In genomic region chr17:28517441-28517955, GRCm38 (mm10) we compare ENCODE assay signal across 8 mouse cellular contexts. TPM values are rescaled to one million over a fixed set of nuclear protein-coding genes. Genes with fewer than 3 reads are reported as not detected.
A peak's percentile ranks its signal among the peaks of the same experiment; 100 is the strongest.
DNase-seq lines count a peak whose midpoint lies in the region; ATAC-seq and TF ChIP-seq lines count a peak whose summit lies in the region.

Gene Fkbp5, minus strand, starts transcription at chr17:28517527.

- DNase-seq in kidney, adult 11 months, result peak; percentile 84
- no peak for DNase-seq in kidney, adult 18-20 months
- DNase-seq in embryo, embryonic 11.5 days (ENCODE audit: low read depth, low spot score), result peak; percentile 49
- peak; percentile 92 for DNase-seq in heart, adult 8-10 months (ENCODE audit: low spot score)
- peak; percentile 83 for DNase-seq in kidney, adult 8-10 months
- peak; percentile 29 for DNase-seq in liver

- peaks cover 21% of the 10 kb centered on the region for H3K27me3 ChIP-seq in midbrain, embryonic 15.5 days (replicated peaks)
- no peaks in the 10 kb centered on the region for H3K27me3 ChIP-seq in testis, adult 2 months (ENCODE audit: control insufficient read depth, insufficient read depth, low read length)

- no peaks in the 10 kb centered on the region for H3K9me3 ChIP-seq in midbrain, embryonic 15.5 days

- peak within 1 kb of the TSS; percentile 53 for H3K4me3 ChIP-seq in midbrain, embryonic 15.5 days
- peak within 1 kb of the TSS; percentile 42 for H3K4me3 ChIP-seq in testis, adult 2 months (ENCODE audit: control insufficient read depth, low read depth, low read length)

- H3K4me2 ChIP-seq in midbrain, embryonic 15.5 days, result peak within 1 kb of the TSS; percentile 98

- WGBS in midbrain, embryonic 15.5 days, result under 1% methylated on average over 16 of the region's 16 CpGs

- no peak for TF ChIP-seq POLR2A in testis, adult 2 months (IDR thresholded peaks at IDR 0.05; ENCODE audit: control insufficient read depth, low read depth, low read length)

- no peak for TF ChIP-seq CTCF in testis, adult 2 months (IDR thresholded peaks at IDR 0.05; ENCODE audit: control insufficient read depth, insufficient read depth, insufficient replicate concordance, low read depth, low read length)

- H3K36me3 ChIP-seq in midbrain, embryonic 15.5 days (replicated peaks), result no peaks in the 10 kb centered on the region
- no peaks in the 10 kb centered on the region for H3K36me3 ChIP-seq in testis, adult 2 months (ENCODE audit: control insufficient read depth, insufficient read depth, low read length)

- peak within 1 kb of the TSS; percentile 78 for H3K9ac ChIP-seq in midbrain, embryonic 15.5 days

- peaks cover 27% of the 10 kb centered on the region for H3K4me1 ChIP-seq in midbrain, embryonic 15.5 days
- peaks cover 22% of the 10 kb centered on the region for H3K4me1 ChIP-seq in testis, adult 2 months (ENCODE audit: control insufficient read depth, insufficient read depth, low read length)

- H3K27ac ChIP-seq in midbrain, embryonic 15.5 days, result peak within 1 kb of the TSS; percentile 74
- H3K27ac ChIP-seq in testis, adult 2 months (ENCODE audit: control insufficient read depth, insufficient read depth, low read depth, low read length), result peak within 1 kb of the TSS; percentile 83

- ATAC-seq in midbrain, embryonic 15.5 days (replicated peaks), result peak; percentile 19; the same call in 1 of the 2 replicates

RNA-seq across cellular contexts. Expression of gene Fkbp5, which starts in this region (rescaled TPM):
- 10 to 100 TPM; 31.0 to 46.7 (median 38.3) TPM for total RNA-seq in heart, adult 8-10 months (2022)
- 37.3 and 39.8 TPM in 2 replicates for polyA plus RNA-seq in midbrain, embryonic 15.5 days (2015; fragmentation: Nextera tagmentation; extraction: Ambion mirVana)
- polyA plus RNA-seq in testis, adult 2 months (2012; rRNA removed), result 19.8 and 22.7 TPM in 2 replicates
